Mouse (Mus musculus) lung, embryonic 16.5 days (tissue): ENCODE data around the gene 9130023H24Rik. TPM values are rescaled to one million over a fixed set of nuclear protein-coding genes. Genes with fewer than 3 reads are reported as not detected.
A peak's percentile ranks its signal among the peaks of the same experiment; 100 is the strongest.

Experiments
- ATAC-seq: fragments of 200-750 bp; cut with Nextera tagmentation; 2 replicates; pipeline ENCODE4 v1.8.0; 2017; ENCODE audit warnings: low read depth, mild to moderate bottlenecking, moderate library complexity
- H3K27ac ChIP-seq: fragments of 300-500 bp; sonication (generic); 2 replicates; pipeline ENCODE4 v1.5.1; 2014; ENCODE audit warnings: mild to moderate bottlenecking, control low read depth, low read length
- H3K27me3 ChIP-seq: fragments of 300-500 bp; sonication (generic); 2 replicates; pipeline ENCODE4 v1.6.1; 2014; ENCODE audit warnings: low read depth, low read length, mixed read lengths; ENCODE audit not compliant: control insufficient read depth, insufficient read depth
- H3K36me3 ChIP-seq: fragments of 300-500 bp; sonication (generic); 2 replicates; pipeline ENCODE4 v1.6.1; 2014; ENCODE audit warnings: low read length; ENCODE audit not compliant: control insufficient read depth, insufficient read depth
- H3K4me1 ChIP-seq: fragments of 300-500 bp; sonication (generic); replicated peaks from 2 replicates; pipeline ENCODE4 v1.6.1; 2014; ENCODE audit warnings: low read length, mixed read lengths; ENCODE audit not compliant: control insufficient read depth, insufficient read depth
- H3K4me2 ChIP-seq: fragments of 300-500 bp; sonication (generic); 2 replicates; pipeline ENCODE4 v1.6.1; 2014; ENCODE audit warnings: low read depth, low read length, control low read depth
- H3K4me3 ChIP-seq: fragments of 300-500 bp; sonication (generic); 2 replicates; pipeline ENCODE4 v1.5.1; 2014; ENCODE audit warnings: mild to moderate bottlenecking, low read length, control low read depth
- H3K9ac ChIP-seq: fragments of 300-500 bp; sonication (generic); 2 replicates; pipeline ENCODE4 v1.6.1; 2014; ENCODE audit warnings: low read length, control low read depth
- H3K9me3 ChIP-seq: fragments of 300-500 bp; sonication (generic); 2 replicates; pipeline ENCODE4 v1.6.1; 2016; ENCODE audit warnings: low read length; ENCODE audit not compliant: control insufficient read depth
- WGBS: fragments of 180-500 bp; shearing (Covaris S2); extraction: QIAGEN DNeasy Blood & Tissue Kit; methylation state at CpG from one replicate; pipeline ENCODE4 v1.1.7; 2014; 5-methylcytosine and 5-hydroxymethylcytosine counted together
- polyA plus RNA-seq: library from polyadenylated mRNA; unstranded; fragments of >200 nt; fragmentation: Nextera tagmentation; extraction: Ambion mirVana; gene quantifications from 2 replicates; pipeline ENCODE4 v1.2.1, GENCODE M21; 2015

Gene 9130023H24Rik
- polyA plus RNA-seq, 1 experiment from 2014 or later = 9.4 TPM

- H3K27ac ChIP-seq = no peak overlapping the region
- peaks cover 18% of the 10 kb centered on the region for H3K36me3 ChIP-seq
- H3K4me1 ChIP-seq = no peaks in the 10 kb centered on the region
- WGBS = 81% methylated on average over 7 of the region's 7 CpGs
- H3K9me3 ChIP-seq = no peaks in the 10 kb centered on the region
- H3K4me3 ChIP-seq = no peak overlapping the region
- no peaks in the 10 kb centered on the region for H3K27me3 ChIP-seq
- no peak for ATAC-seq
- no peak overlapping the region for H3K4me2 ChIP-seq
- H3K9ac ChIP-seq = no peak overlapping the region
Measured at GRCm38 (mm10) chr7:128267813-128268212, 30.0 kb upstream of the 9130023H24Rik start.

- H3K4me3 ChIP-seq = no peak overlapping the region
- H3K9ac ChIP-seq = no peak overlapping the region
- no peak for ATAC-seq
- H3K9me3 ChIP-seq = no peaks in the 10 kb centered on the region
- 59% methylated on average over 13 of the region's 13 CpGs for WGBS
- H3K27me3 ChIP-seq = no peaks in the 10 kb centered on the region
- peaks cover 16% of the 10 kb centered on the region for H3K36me3 ChIP-seq
- H3K4me1 ChIP-seq = no peaks in the 10 kb centered on the region
- no peak overlapping the region for H3K27ac ChIP-seq
- H3K4me2 ChIP-seq = no peak overlapping the region
Measured at GRCm38 (mm10) chr7:128267391-128267790, 29.6 kb upstream of the 9130023H24Rik start.

GRCm38 (mm10) chr7:128266056-128266455, 28.2 kb upstream of the 9130023H24Rik start:
- Histone ChIP-seq H3K4me1 (no peaks in the 10 kb centered on the region), H3K4me3 (no peak overlapping the region), H3K36me3 (peaks cover 6% of the 10 kb centered on the region), H3K9ac (no peak overlapping the region), H3K27me3 (no peaks in the 10 kb centered on the region), H3K4me2 (no peak overlapping the region), H3K9me3 (no peaks in the 10 kb centered on the region), H3K27ac (no peak overlapping the region)
- no peak for ATAC-seq
- WGBS = 58% methylated on average over 5 of the region's 5 CpGs

GRCm38 (mm10) chr7:128265411-128265810, 27.6 kb upstream of the 9130023H24Rik start, which contains the start of gene Slc5a2:
Slc5a2 (plus strand) TSS chr7:128265657.
- peaks cover under 1% of the 10 kb centered on the region for H3K36me3 ChIP-seq
- H3K4me2 ChIP-seq = no peak within 1 kb of the TSS
- no peak within 1 kb of the TSS for H3K9ac ChIP-seq
- no peak within 1 kb of the TSS for H3K4me3 ChIP-seq
- no peak for ATAC-seq
- H3K27me3 ChIP-seq = no peaks in the 10 kb centered on the region
- no peak within 1 kb of the TSS for H3K27ac ChIP-seq
- WGBS = 80% methylated on average over 6 of the region's 6 CpGs
- no peaks in the 10 kb centered on the region for H3K9me3 ChIP-seq
- H3K4me1 ChIP-seq = no peaks in the 10 kb centered on the region

GRCm38 (mm10) chr7:128256783-128257334, 19.0 kb upstream of the 9130023H24Rik start:
- Histone ChIP-seq H3K9me3 (no peaks in the 10 kb centered on the region), H3K4me3 (no peak overlapping the region), H3K36me3 (no peaks in the 10 kb centered on the region), H3K9ac (no peak overlapping the region), H3K27me3 (no peaks in the 10 kb centered on the region), H3K4me2 (no peak overlapping the region), H3K27ac (no peak overlapping the region), H3K4me1 (peaks cover 11% of the 10 kb centered on the region)
- no peak for ATAC-seq
- 15% methylated on average over 5 of the region's 5 CpGs for WGBS

GRCm38 (mm10) chr7:128255757-128256156, 17.9 kb upstream of the 9130023H24Rik start:
- Histone ChIP-seq H3K4me1 (peaks cover 11% of the 10 kb centered on the region), H3K36me3 (no peaks in the 10 kb centered on the region), H3K27ac (no peak overlapping the region), H3K9ac (no peak overlapping the region), H3K4me3 (no peak overlapping the region), H3K9me3 (no peaks in the 10 kb centered on the region), H3K4me2 (no peak overlapping the region), H3K27me3 (no peaks in the 10 kb centered on the region)
- 79% methylated on average over 5 of the region's 5 CpGs for WGBS
- ATAC-seq = no peak

- Histone ChIP-seq H3K4me2 (no peak overlapping the region), H3K27me3 (no peaks in the 10 kb centered on the region), H3K4me3 (no peak overlapping the region), H3K36me3 (peaks cover 2% of the 10 kb centered on the region), H3K9me3 (no peaks in the 10 kb centered on the region), H3K9ac (no peak overlapping the region), H3K27ac (no peak overlapping the region), H3K4me1 (peaks cover 15% of the 10 kb centered on the region)
- no peak for ATAC-seq
- 56% methylated on average over 2 of the region's 2 CpGs for WGBS
Measured at GRCm38 (mm10) chr7:128254978-128255377, 17.1 kb upstream of the 9130023H24Rik start.

- no peak overlapping the region for H3K27ac ChIP-seq
- no peaks in the 10 kb centered on the region for H3K27me3 ChIP-seq
- H3K4me2 ChIP-seq = peak overlapping the region; percentile 28
- peaks cover 8% of the 10 kb centered on the region for H3K36me3 ChIP-seq
- H3K4me3 ChIP-seq = peak overlapping the region; percentile 23
- ATAC-seq = peak; percentile 18; the same call in 1 of the 2 replicates
- 16% methylated on average over 24 of the region's 24 CpGs for WGBS
- no peaks in the 10 kb centered on the region for H3K9me3 ChIP-seq
- peaks cover 18% of the 10 kb centered on the region for H3K4me1 ChIP-seq
- H3K9ac ChIP-seq = no peak overlapping the region
Measured at GRCm38 (mm10) chr7:128252609-128253008, 14.8 kb upstream of the 9130023H24Rik start.

- WGBS = 50% methylated on average over 12 of the region's 12 CpGs
- Histone ChIP-seq H3K27ac (no peak overlapping the region), H3K9ac (no peak overlapping the region)
Measured at GRCm38 (mm10) chr7:128251946-128252345, 14.1 kb upstream of the 9130023H24Rik start.

More at GRCm38 (mm10) chr7:128251946-128252345, 14.1 kb upstream of the 9130023H24Rik start:
- Histone ChIP-seq H3K27me3 (no peaks in the 10 kb centered on the region), H3K9me3 (no peaks in the 10 kb centered on the region), H3K4me2 (peak overlapping the region; percentile 28), H3K4me1 (peaks cover 17% of the 10 kb centered on the region), H3K4me3 (no peak overlapping the region), H3K36me3 (peaks cover 8% of the 10 kb centered on the region)
- ATAC-seq = no peak
